In genomic region chr12:75615556-75615955, GRCm38 (mm10) we compare ENCODE assay signal across 18 mouse cellular contexts. TPM values are rescaled to one million over a fixed set of nuclear protein-coding genes. Genes with fewer than 3 reads are reported as not detected.
DNase-seq lines count a peak whose midpoint lies in the region; ATAC-seq and TF ChIP-seq lines count a peak whose summit lies in the region.
"Had no signal": no experiment of that assay in that cellular context is flagged by ENCODE, and none has a peak within 500 bp of the region (broad histone marks: within the 10 kb centered on the region; RNA-seq: fewer than 3 reads in every experiment).

No protein-coding gene starts in this region.

- no peaks in the 10 kb centered on the region for H3K36me3 ChIP-seq in embryonic facial prominence, embryonic 12.5 days
- no peaks in the 10 kb centered on the region for H3K36me3 ChIP-seq in embryonic facial prominence, embryonic 10.5 days (replicated peaks)
- no peaks in the 10 kb centered on the region for H3K36me3 ChIP-seq in heart, embryonic 14.5 days (ENCODE audit: control insufficient read depth, insufficient read depth, low read length)
- no peaks in the 10 kb centered on the region for H3K36me3 ChIP-seq in heart, adult 2 months (ENCODE audit: control insufficient read depth, insufficient read depth, low read length)
- no peaks in the 10 kb centered on the region for H3K36me3 ChIP-seq in liver, postnatal 0 days (replicated peaks; ENCODE audit: insufficient read depth, low read length)
- no peaks in the 10 kb centered on the region for H3K36me3 ChIP-seq in liver, embryonic 11.5 days (ENCODE audit: control insufficient read depth, insufficient read depth, low read length)
- H3K36me3 ChIP-seq in limb, embryonic 13.5 days, result no peaks in the 10 kb centered on the region
- H3K36me3 ChIP-seq in intestine, postnatal 0 days (ENCODE audit: control insufficient read depth, insufficient read depth), result no peaks in the 10 kb centered on the region
- H3K36me3 ChIP-seq: embryonic facial prominence, embryonic 15.5 days; forebrain, embryonic 10.5 days; hindbrain, embryonic 12.5 days; midbrain, embryonic 10.5 days; neural tube, embryonic 12.5 days had no signal

- no peak overlapping the region for H3K4me3 ChIP-seq in embryonic facial prominence, embryonic 12.5 days
- H3K4me3 ChIP-seq in embryonic facial prominence, embryonic 10.5 days, result no peak overlapping the region; the same call in 1 of the 2 replicates
- H3K4me3 ChIP-seq in heart, embryonic 14.5 days (ENCODE audit: control insufficient read depth in 1 of 2, insufficient read depth in 1 of 2, low read depth in 1 of 2, low read length in 2 of 2), result peak overlapping the region in 1 of 2 experiments; percentile 28; a peak in 1 of 4 replicates
- no peak overlapping the region for H3K4me3 ChIP-seq in heart, adult 2 months
- no peak overlapping the region for H3K4me3 ChIP-seq in liver, postnatal 0 days (ENCODE audit: low read depth, low read length)
- H3K4me3 ChIP-seq in liver, embryonic 11.5 days (ENCODE audit: low read depth, low read length), result no peak overlapping the region
- H3K4me3 ChIP-seq in limb, embryonic 13.5 days, result no peak overlapping the region
- H3K4me3 ChIP-seq in intestine, postnatal 0 days (ENCODE audit: low read depth, low read length), result no peak overlapping the region
- H3K4me3 ChIP-seq: neural tube, embryonic 12.5 days had no signal

- H3K27me3 ChIP-seq in embryonic facial prominence, embryonic 12.5 days, result no peaks in the 10 kb centered on the region
- no peaks in the 10 kb centered on the region; the same call in 1 of the 2 replicates for H3K27me3 ChIP-seq in embryonic facial prominence, embryonic 10.5 days (replicated peaks; ENCODE audit: low read depth, poor library complexity, severe bottlenecking)
- no peaks in the 10 kb centered on the region for H3K27me3 ChIP-seq in heart, embryonic 14.5 days (ENCODE audit: control insufficient read depth, insufficient read depth, low read length)
- no peaks in the 10 kb centered on the region for H3K27me3 ChIP-seq in heart, adult 2 months (ENCODE audit: control insufficient read depth, insufficient read depth, low read length)
- H3K27me3 ChIP-seq in liver, postnatal 0 days (ENCODE audit: insufficient read depth, low read length), result no peaks in the 10 kb centered on the region
- no peaks in the 10 kb centered on the region for H3K27me3 ChIP-seq in liver, embryonic 11.5 days (replicated peaks; ENCODE audit: control insufficient read depth, insufficient read depth, low read length)
- H3K27me3 ChIP-seq in limb, embryonic 13.5 days, result no peaks in the 10 kb centered on the region
- no peaks in the 10 kb centered on the region for H3K27me3 ChIP-seq in intestine, postnatal 0 days (replicated peaks; ENCODE audit: control insufficient read depth, insufficient read depth, low read length)
- H3K27me3 ChIP-seq: CH12.LX; embryonic facial prominence, embryonic 15.5 days; neural tube, embryonic 12.5 days had no signal

- H3K79me2 ChIP-seq in heart, adult 2 months (replicated peaks; ENCODE audit: control insufficient read depth, insufficient read depth, low read length), result no peaks in the 10 kb centered on the region

- intact Hi-C loops in heart, adult 2 months (cut with DNase I), result no loop called here

- no peak for DNase-seq in embryonic facial prominence, embryonic 10.5 days (ENCODE audit: low spot score)
- no peak for DNase-seq in heart, adult 2 months
- no peak for DNase-seq in liver, postnatal 0 days
- DNase-seq in liver, embryonic 11.5 days (ENCODE audit: low spot score), result no peak
- DNase-seq: cerebellum, adult 11-12 months; gastrocnemius, postnatal 25 days; right cerebral cortex, postnatal 14 days had no signal

- no peak for TF ChIP-seq CTCF in heart, adult 2 months (IDR thresholded peaks at IDR 0.05)
- no peak for TF ChIP-seq CTCF in liver, postnatal 0 days (IDR thresholded peaks at IDR 0.05; ENCODE audit: low read depth)
- no peak for TF ChIP-seq CTCF in intestine, postnatal 0 days (IDR thresholded peaks at IDR 0.05; ENCODE audit: low read depth)

- H3K9me3 ChIP-seq in embryonic facial prominence, embryonic 12.5 days, result 0 out of 2 replicates have a peak, but pooled peaks cover 1% of the 10 kb centered on the region
- no peaks in the 10 kb centered on the region for H3K9me3 ChIP-seq in embryonic facial prominence, embryonic 10.5 days
- no peaks in the 10 kb centered on the region for H3K9me3 ChIP-seq in heart, embryonic 14.5 days (ENCODE audit: control insufficient read depth, low read length)
- no peaks in the 10 kb centered on the region for H3K9me3 ChIP-seq in liver, postnatal 0 days (ENCODE audit: low read length)
- no peaks in the 10 kb centered on the region for H3K9me3 ChIP-seq in liver, embryonic 11.5 days (ENCODE audit: control insufficient read depth, low read length)
- H3K9me3 ChIP-seq in limb, embryonic 13.5 days, result no peaks in the 10 kb centered on the region
- no peaks in the 10 kb centered on the region for H3K9me3 ChIP-seq in intestine, postnatal 0 days (ENCODE audit: control insufficient read depth)
- H3K9me3 ChIP-seq: embryonic facial prominence, embryonic 15.5 days; forebrain, embryonic 10.5 days; hindbrain, embryonic 12.5 days; midbrain, embryonic 10.5 days; neural tube, embryonic 12.5 days had no signal

- H3K9ac ChIP-seq in embryonic facial prominence, embryonic 12.5 days, result no peak overlapping the region
- H3K9ac ChIP-seq in heart, embryonic 14.5 days (ENCODE audit: low read length), result no peak overlapping the region
- no peak overlapping the region for H3K9ac ChIP-seq in heart, adult 2 months (ENCODE audit: low read depth, low read length)
- H3K9ac ChIP-seq in liver, postnatal 0 days (replicated peaks), result no peak overlapping the region
- H3K9ac ChIP-seq in liver, embryonic 11.5 days (ENCODE audit: low read depth, low read length), result no peak overlapping the region
- no peak overlapping the region for H3K9ac ChIP-seq in limb, embryonic 13.5 days
- H3K9ac ChIP-seq in intestine, postnatal 0 days (ENCODE audit: low read depth, low read length), result no peak overlapping the region
- H3K9ac ChIP-seq: embryonic facial prominence, embryonic 15.5 days; hindbrain, embryonic 12.5 days; neural tube, embryonic 12.5 days had no signal

- H3K4me1 ChIP-seq in embryonic facial prominence, embryonic 12.5 days, result no peaks in the 10 kb centered on the region
- peaks cover 8% of the 10 kb centered on the region for H3K4me1 ChIP-seq in embryonic facial prominence, embryonic 10.5 days
- H3K4me1 ChIP-seq in heart, embryonic 14.5 days (ENCODE audit: control insufficient read depth in 2 of 2, insufficient read depth in 2 of 2, low read length in 2 of 2), result no peaks in the 10 kb centered on the region
- H3K4me1 ChIP-seq in heart, adult 2 months (ENCODE audit: control insufficient read depth, insufficient read depth, low read length), result peaks cover 2% of the 10 kb centered on the region; the same call in 1 of the 2 replicates
- no peaks in the 10 kb centered on the region for H3K4me1 ChIP-seq in liver, postnatal 0 days (ENCODE audit: insufficient read depth)
- no peaks in the 10 kb centered on the region for H3K4me1 ChIP-seq in liver, embryonic 11.5 days (replicated peaks; ENCODE audit: control insufficient read depth, insufficient read depth, low read length)
- H3K4me1 ChIP-seq in limb, embryonic 13.5 days, result peaks cover 6% of the 10 kb centered on the region; the same call in 1 of the 2 replicates
- H3K4me1 ChIP-seq in intestine, postnatal 0 days (replicated peaks; ENCODE audit: control insufficient read depth, insufficient read depth, low read length), result no peaks in the 10 kb centered on the region

- no peak for TF ChIP-seq EP300 in heart, adult 2 months (IDR thresholded peaks at IDR 0.05; ENCODE audit: insufficient read depth, low read depth, low read length)
- no peak for TF ChIP-seq EP300 in liver, postnatal 0 days (IDR thresholded peaks at IDR 0.05; ENCODE audit: low read depth)

- no peak for ATAC-seq in embryonic facial prominence, embryonic 12.5 days (ENCODE audit: insufficient number of reproducible peaks, insufficient read depth, low FRiP score, low TSS enrichment)
- ATAC-seq in heart, embryonic 14.5 days (ENCODE audit: insufficient number of reproducible peaks, insufficient read depth, low FRiP score, low read depth), result no peak
- ATAC-seq in liver, postnatal 0 days, result no peak
- ATAC-seq in liver, embryonic 11.5 days (replicated peaks; ENCODE audit: low FRiP score), result no peak
- ATAC-seq in limb, embryonic 13.5 days (ENCODE audit: low FRiP score, low read depth), result no peak
- no peak for ATAC-seq in intestine, postnatal 0 days
- ATAC-seq: inflammation-experienced regulatory T-cells, adult 6 months had no signal

- TF ChIP-seq POLR2A in heart, adult 2 months (IDR thresholded peaks at IDR 0.05; ENCODE audit: insufficient read depth, low read depth, low read length), result no peak

- H3K27ac ChIP-seq in embryonic facial prominence, embryonic 12.5 days, result no peak overlapping the region
- no peak overlapping the region for H3K27ac ChIP-seq in embryonic facial prominence, embryonic 10.5 days (replicated peaks)
- H3K27ac ChIP-seq in heart, embryonic 14.5 days (replicated peaks in 1 of 2; ENCODE audit: control insufficient read depth in 1 of 2, insufficient read depth in 1 of 2, low read depth in 2 of 2, low read length in 2 of 2), result peak overlapping the region in 1 of 2 experiments; percentile 20; a peak in 1 of 4 replicates
- no peak overlapping the region for H3K27ac ChIP-seq in heart, adult 2 months
- no peak overlapping the region for H3K27ac ChIP-seq in liver, postnatal 0 days (ENCODE audit: low read depth)
- no peak overlapping the region for H3K27ac ChIP-seq in liver, embryonic 11.5 days (ENCODE audit: low read depth, low read length)
- no peak overlapping the region for H3K27ac ChIP-seq in limb, embryonic 13.5 days
- H3K27ac ChIP-seq in intestine, postnatal 0 days (ENCODE audit: low read depth, low read length), result no peak overlapping the region
- H3K27ac ChIP-seq: embryonic facial prominence, embryonic 15.5 days; forebrain, embryonic 10.5 days; hindbrain, embryonic 12.5 days; midbrain, embryonic 10.5 days; neural tube, embryonic 12.5 days had no signal

- WGBS in embryonic facial prominence, embryonic 12.5 days, result 51% methylated on average over 3 of the region's 3 CpGs
- 57% methylated on average over 3 of the region's 3 CpGs for WGBS in embryonic facial prominence, embryonic 10.5 days
- WGBS in heart, embryonic 14.5 days, result 47% methylated on average over 3 of the region's 3 CpGs
- 61% methylated on average over 3 of the region's 3 CpGs for whole genome bisulfite sequencing in heart, adult 2 months
- WGBS in liver, postnatal 0 days (ENCODE audit: insufficient replicate concordance), result 58% methylated on average over 3 of the region's 3 CpGs
- 55% methylated on average over 3 of the region's 3 CpGs for WGBS in liver, embryonic 11.5 days
- 55% methylated on average over 3 of the region's 3 CpGs for WGBS in limb, embryonic 13.5 days
- WGBS in intestine, postnatal 0 days, result 63% methylated on average over 3 of the region's 3 CpGs

- H3K4me2 ChIP-seq in embryonic facial prominence, embryonic 12.5 days (replicated peaks), result peak overlapping the region; percentile 56
- peak overlapping the region; percentile 63 for H3K4me2 ChIP-seq in heart, embryonic 14.5 days (ENCODE audit: low read length)
- H3K4me2 ChIP-seq in liver, postnatal 0 days (ENCODE audit: low read depth, low read length), result 0 out of 2 replicates have a peak overlapping the region, but pooled peaks have one; percentile 65
- no peak overlapping the region for H3K4me2 ChIP-seq in liver, embryonic 11.5 days
- H3K4me2 ChIP-seq in limb, embryonic 13.5 days (replicated peaks), result peak overlapping the region; percentile 63; the same call in 1 of the 2 replicates
- no peak overlapping the region; the same call in 1 of the 2 replicates for H3K4me2 ChIP-seq in intestine, postnatal 0 days (replicated peaks; ENCODE audit: low read depth)

RNA-seq across cellular contexts. Expression of gene Ppp2r5e, which starts 19.5 kb away (rescaled TPM):
- 18.0 and 19.2 TPM in 2 replicates for polyA plus RNA-seq in embryonic facial prominence, embryonic 12.5 days (2016; fragmentation: Nextera tagmentation; extraction: Ambion mirVana)
- polyA plus RNA-seq in embryonic facial prominence, embryonic 10.5 days (2016; fragmentation: Nextera tagmentation; extraction: Ambion mirVana), result 13.2 and 14.5 TPM in 2 replicates
- 13.1 and 13.8 TPM in 2 replicates for polyA plus RNA-seq in heart, embryonic 14.5 days (2014; fragmentation: Nextera tagmentation; extraction: Ambion mirVana)
- 10 to 100 TPM; 32.6 to 32.9 TPM for total RNA-seq in heart, adult 2 months (2021)
- 9.1 and 14.6 TPM in 2 replicates for polyA plus RNA-seq in heart, adult 2 months (2012; rRNA removed)
- polyA plus RNA-seq in liver, postnatal 0 days (2015; fragmentation: Nextera tagmentation; extraction: Ambion mirVana), result 4.9 and 6.5 TPM in 2 replicates
- 10.0 and 10.7 TPM in 2 replicates for polyA plus RNA-seq in liver, embryonic 11.5 days (2014; fragmentation: Nextera tagmentation; extraction: Ambion mirVana)
- polyA plus RNA-seq in limb, embryonic 13.5 days (2015; fragmentation: Nextera tagmentation; extraction: Ambion mirVana), result 13.7 and 14.3 TPM in 2 replicates
- 7.3 and 9.2 TPM in 2 replicates for polyA plus RNA-seq in intestine, postnatal 0 days (2015; fragmentation: Nextera tagmentation; extraction: Ambion mirVana)

RNA-seq across cellular contexts. Expression of gene Wdr89, which starts 53.8 kb away (rescaled TPM):
- 12.9 and 14.6 TPM in 2 replicates for polyA plus RNA-seq in embryonic facial prominence, embryonic 12.5 days (2016; fragmentation: Nextera tagmentation; extraction: Ambion mirVana)
- polyA plus RNA-seq in embryonic facial prominence, embryonic 10.5 days (2016; fragmentation: Nextera tagmentation; extraction: Ambion mirVana), result 15.6 and 16.5 TPM in 2 replicates
- 7.6 and 7.8 TPM in 2 replicates for polyA plus RNA-seq in heart, embryonic 14.5 days (2014; fragmentation: Nextera tagmentation; extraction: Ambion mirVana)
- 1 to 10 TPM; 2.8 TPM for total RNA-seq in heart, adult 2 months (2021)
- 2.1 and 2.6 TPM in 2 replicates for polyA plus RNA-seq in heart, adult 2 months (2012; rRNA removed)
- polyA plus RNA-seq in liver, postnatal 0 days (2015; fragmentation: Nextera tagmentation; extraction: Ambion mirVana), result 4.7 and 5.1 TPM in 2 replicates
- polyA plus RNA-seq in liver, embryonic 11.5 days (2014; fragmentation: Nextera tagmentation; extraction: Ambion mirVana), result 16.5 and 17.3 TPM in 2 replicates
- polyA plus RNA-seq in limb, embryonic 13.5 days (2015; fragmentation: Nextera tagmentation; extraction: Ambion mirVana), result 11.7 and 12.7 TPM in 2 replicates
- polyA plus RNA-seq in intestine, postnatal 0 days (2015; fragmentation: Nextera tagmentation; extraction: Ambion mirVana), result 4.3 and 5.3 TPM in 2 replicates

Comparison
In these comparisons a context has a peak if more than half of its experiments do, and no peak if none do; other contexts are left out.
1. H3K4me2 ChIP-seq: peak in embryonic facial prominence, embryonic 12.5 days (single experiment), heart, embryonic 14.5 days (single experiment), liver, postnatal 0 days (single experiment) and limb, embryonic 13.5 days (single experiment); none in liver, embryonic 11.5 days (single experiment) and intestine, postnatal 0 days (single experiment).